Mouse (Mus musculus): ENCODE measurements around the gene Arhgdia. TPM values are rescaled to one million over a fixed set of nuclear protein-coding genes. Genes with fewer than 3 reads are reported as not detected.
A peak's percentile ranks its signal among the peaks of the same experiment; 100 is the strongest.

Gene Arhgdia
- polyA plus RNA-seq, 1 experiment from 2014 or later = 439 TPM

DNA sequence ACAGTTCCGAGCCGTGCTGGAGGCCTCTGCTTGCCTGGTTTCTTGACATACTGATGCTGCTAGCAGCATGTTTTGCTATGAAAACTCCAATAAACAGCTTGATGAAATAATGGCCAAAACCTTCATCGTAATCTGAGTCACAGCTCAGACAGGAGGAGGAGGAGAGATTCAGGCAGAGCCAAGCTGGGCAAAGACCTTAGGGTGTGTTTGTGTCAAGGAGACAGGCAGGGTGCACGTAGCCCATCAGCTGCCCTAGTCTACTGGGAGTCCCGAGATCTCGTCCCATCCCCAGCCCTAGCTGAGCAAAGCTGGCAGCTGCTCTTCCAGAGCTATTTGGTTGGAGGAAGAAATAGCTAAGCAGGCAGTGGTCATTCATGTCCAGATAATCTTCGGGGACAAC, 24.2 kb upstream of the Arhgdia start:
- Histone ChIP-seq H3K4me2 (ENCODE audit: low read length) (no peak overlapping the region), H3K4me3 (ENCODE audit: low read depth, low read length) (no peak overlapping the region), H3K4me1 (ENCODE audit: control insufficient read depth, insufficient read depth, low read length) (peaks cover 6% of the 10 kb centered on the region; the same call in 1 of the 2 replicates), H3K27ac (ENCODE audit: low read length) (no peak overlapping the region), H3K9ac (ENCODE audit: low read depth, low read length) (no peak overlapping the region), H3K9me3 (replicated peaks; ENCODE audit: control insufficient read depth, low read length, poor library complexity, severe bottlenecking) (no peaks in the 10 kb centered on the region), H3K36me3 (ENCODE audit: control insufficient read depth, insufficient read depth, low read length) (peaks cover 17% of the 10 kb centered on the region), H3K27me3 (ENCODE audit: control insufficient read depth, insufficient read depth, low read depth, low read length) (no peaks in the 10 kb centered on the region; the same call in 1 of the 2 replicates)
- ATAC-seq = no peak
- 88% methylated on average over 7 of the region's 7 CpGs for WGBS

DNA sequence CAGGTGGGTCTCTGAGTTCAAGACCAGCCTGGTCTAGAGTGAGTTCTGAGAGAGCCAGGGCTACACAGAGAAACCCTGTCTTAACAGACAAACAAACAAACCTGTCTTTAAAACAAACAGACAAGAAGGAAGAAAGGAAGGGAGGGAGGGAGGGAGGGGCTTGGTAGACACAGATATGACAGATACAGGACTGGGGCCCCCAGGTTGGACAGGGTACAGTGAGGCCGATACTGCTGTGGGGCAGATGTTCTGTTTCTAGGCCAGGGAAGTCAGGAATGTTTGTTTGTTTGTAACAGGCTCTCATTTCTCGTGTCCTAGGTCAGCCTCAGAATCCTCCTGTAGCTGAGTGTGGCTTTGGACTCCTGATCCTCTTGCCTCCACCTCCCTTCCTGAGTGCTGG, 22.1 kb upstream of the Arhgdia start:
- H3K36me3 ChIP-seq (ENCODE audit: control insufficient read depth, insufficient read depth, low read length) = peaks cover 11% of the 10 kb centered on the region

DNA sequence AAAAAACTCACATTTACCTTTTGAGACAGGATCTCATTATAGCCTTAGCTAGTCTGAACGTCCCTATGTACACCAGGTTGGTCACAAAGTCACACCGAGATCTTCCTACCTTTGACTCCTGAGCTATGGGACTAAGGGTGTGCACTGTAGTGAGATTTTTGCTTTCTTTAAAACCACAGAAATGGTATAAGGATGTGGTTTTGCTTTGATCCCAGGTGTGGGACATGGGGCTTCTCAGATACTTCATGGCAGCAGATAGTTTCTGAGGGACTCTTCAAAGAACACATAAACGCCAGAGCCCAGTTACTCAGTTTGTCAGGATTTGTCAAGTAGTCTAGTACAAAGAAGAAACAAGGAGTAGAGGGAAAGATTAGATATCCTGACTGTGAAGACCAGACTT, 19.3 kb upstream of the Arhgdia start:
- Histone ChIP-seq H3K9me3 (replicated peaks; ENCODE audit: control insufficient read depth, low read length, poor library complexity, severe bottlenecking) (no peaks in the 10 kb centered on the region), H3K4me2 (ENCODE audit: low read length) (no peak overlapping the region), H3K27ac (ENCODE audit: low read length) (no peak overlapping the region), H3K36me3 (ENCODE audit: control insufficient read depth, insufficient read depth, low read length) (peaks cover 18% of the 10 kb centered on the region), H3K4me3 (ENCODE audit: low read depth, low read length) (no peak overlapping the region), H3K9ac (ENCODE audit: low read depth, low read length) (no peak overlapping the region), H3K4me1 (ENCODE audit: control insufficient read depth, insufficient read depth, low read length) (peaks cover 20% of the 10 kb centered on the region), H3K27me3 (ENCODE audit: control insufficient read depth, insufficient read depth, low read depth, low read length) (no peaks in the 10 kb centered on the region)
- ATAC-seq = no peak
- WGBS = 95% methylated on average over 3 of the region's 3 CpGs

More for the DNA sequence above, 22.1 kb upstream of the Arhgdia start:
- Histone ChIP-seq H3K4me1 (ENCODE audit: control insufficient read depth, insufficient read depth, low read length) (peaks cover 10% of the 10 kb centered on the region), H3K9me3 (replicated peaks; ENCODE audit: control insufficient read depth, low read length, poor library complexity, severe bottlenecking) (no peaks in the 10 kb centered on the region), H3K4me2 (ENCODE audit: low read length) (no peak overlapping the region), H3K9ac (ENCODE audit: low read depth, low read length) (no peak overlapping the region), H3K27ac (ENCODE audit: low read length) (no peak overlapping the region), H3K4me3 (ENCODE audit: low read depth, low read length) (no peak overlapping the region), H3K27me3 (ENCODE audit: control insufficient read depth, insufficient read depth, low read depth, low read length) (no peaks in the 10 kb centered on the region)
- ATAC-seq = no peak
- WGBS = 85% methylated on average over 2 of the region's 2 CpGs

DNA sequence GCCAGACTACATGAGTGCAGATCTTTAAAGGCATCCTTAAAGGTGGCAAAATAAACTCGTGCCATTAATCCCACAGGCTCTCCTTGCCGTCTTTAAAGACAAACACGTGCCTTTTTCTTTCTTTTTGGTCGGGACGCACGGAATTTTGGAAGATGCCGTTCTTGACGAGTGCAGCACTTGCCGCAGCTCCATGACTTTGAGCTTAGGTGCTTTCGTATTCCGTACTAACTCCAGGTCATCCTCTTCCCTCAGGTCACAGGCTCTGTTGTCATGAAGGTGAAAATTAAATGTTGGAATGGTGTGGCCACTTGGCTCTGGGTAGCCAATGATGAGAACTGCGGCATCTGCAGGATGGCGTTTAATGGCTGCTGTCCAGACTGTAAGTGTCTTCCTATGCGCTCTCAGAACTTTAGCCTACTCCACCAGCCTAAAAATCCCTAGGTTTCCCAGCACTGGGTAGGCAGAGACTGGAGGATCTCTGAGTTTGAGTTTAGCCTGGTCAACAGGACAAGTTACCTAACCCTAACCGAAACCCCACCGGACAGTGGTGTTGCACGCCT, 17.6 kb upstream of the Arhgdia start:
- ATAC-seq = no peak
- Histone ChIP-seq H3K4me2 (ENCODE audit: low read length) (peak overlapping the region; percentile 90), H3K9me3 (replicated peaks; ENCODE audit: control insufficient read depth, low read length, poor library complexity, severe bottlenecking) (no peaks in the 10 kb centered on the region), H3K4me3 (ENCODE audit: low read depth, low read length) (peak overlapping the region; percentile 71), H3K36me3 (ENCODE audit: control insufficient read depth, insufficient read depth, low read length) (peaks cover 23% of the 10 kb centered on the region), H3K27ac (ENCODE audit: low read length) (peak overlapping the region; percentile 88), H3K9ac (ENCODE audit: low read depth, low read length) (peak overlapping the region; percentile 97), H3K4me1 (ENCODE audit: control insufficient read depth, insufficient read depth, low read length) (peaks cover 20% of the 10 kb centered on the region), H3K27me3 (ENCODE audit: control insufficient read depth, insufficient read depth, low read depth, low read length) (no peaks in the 10 kb centered on the region)
- WGBS = 49% methylated on average over 17 of the region's 17 CpGs

DNA sequence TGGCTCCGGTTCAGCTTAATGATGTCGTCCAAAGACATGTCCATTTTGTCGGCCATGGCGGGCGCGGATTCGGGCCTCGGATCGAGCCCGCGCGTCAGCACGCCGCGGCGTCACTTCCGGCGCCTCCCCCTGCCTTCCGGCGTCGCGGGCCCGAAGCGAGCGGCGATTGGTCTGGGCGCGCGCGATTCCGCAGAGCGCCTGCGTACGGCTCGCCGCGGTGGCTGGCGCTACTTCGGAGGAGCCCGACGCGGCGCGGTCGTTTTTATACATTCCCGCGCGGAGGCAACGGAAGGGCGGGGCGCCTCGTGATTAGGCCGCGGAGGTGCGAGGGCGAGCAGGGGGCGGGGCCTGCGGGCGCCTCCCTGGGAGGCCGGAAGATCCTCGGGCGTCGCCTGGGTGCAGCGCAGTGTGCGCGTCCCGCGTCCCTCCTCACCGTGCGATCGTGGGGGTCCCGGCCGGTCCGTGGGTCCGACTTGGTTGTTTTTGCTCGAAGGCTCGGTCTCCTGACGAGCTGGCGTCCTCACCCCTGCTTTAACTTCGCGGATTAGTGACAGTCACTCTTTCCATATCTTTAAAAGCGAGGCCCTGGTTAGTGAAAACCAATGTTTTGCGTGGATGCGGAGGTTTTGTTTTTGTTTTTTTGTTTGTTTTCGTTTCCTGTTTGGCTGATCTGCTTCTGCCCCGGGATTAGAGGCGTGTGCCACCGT, 17.0 kb upstream of the Arhgdia start, which contains the start of the genes Alyref and Anapc11:
TSS of gene Alyref (minus strand) at position 83 of the 707 bp plus-strand sequence.
TSS of gene Anapc11 (plus strand) at position 139 of the 707 bp plus-strand sequence.
- H3K36me3 ChIP-seq (ENCODE audit: control insufficient read depth, insufficient read depth, low read length) = peaks cover 29% of the 10 kb centered on the region
- peak; percentile 97 for ATAC-seq

DNA sequence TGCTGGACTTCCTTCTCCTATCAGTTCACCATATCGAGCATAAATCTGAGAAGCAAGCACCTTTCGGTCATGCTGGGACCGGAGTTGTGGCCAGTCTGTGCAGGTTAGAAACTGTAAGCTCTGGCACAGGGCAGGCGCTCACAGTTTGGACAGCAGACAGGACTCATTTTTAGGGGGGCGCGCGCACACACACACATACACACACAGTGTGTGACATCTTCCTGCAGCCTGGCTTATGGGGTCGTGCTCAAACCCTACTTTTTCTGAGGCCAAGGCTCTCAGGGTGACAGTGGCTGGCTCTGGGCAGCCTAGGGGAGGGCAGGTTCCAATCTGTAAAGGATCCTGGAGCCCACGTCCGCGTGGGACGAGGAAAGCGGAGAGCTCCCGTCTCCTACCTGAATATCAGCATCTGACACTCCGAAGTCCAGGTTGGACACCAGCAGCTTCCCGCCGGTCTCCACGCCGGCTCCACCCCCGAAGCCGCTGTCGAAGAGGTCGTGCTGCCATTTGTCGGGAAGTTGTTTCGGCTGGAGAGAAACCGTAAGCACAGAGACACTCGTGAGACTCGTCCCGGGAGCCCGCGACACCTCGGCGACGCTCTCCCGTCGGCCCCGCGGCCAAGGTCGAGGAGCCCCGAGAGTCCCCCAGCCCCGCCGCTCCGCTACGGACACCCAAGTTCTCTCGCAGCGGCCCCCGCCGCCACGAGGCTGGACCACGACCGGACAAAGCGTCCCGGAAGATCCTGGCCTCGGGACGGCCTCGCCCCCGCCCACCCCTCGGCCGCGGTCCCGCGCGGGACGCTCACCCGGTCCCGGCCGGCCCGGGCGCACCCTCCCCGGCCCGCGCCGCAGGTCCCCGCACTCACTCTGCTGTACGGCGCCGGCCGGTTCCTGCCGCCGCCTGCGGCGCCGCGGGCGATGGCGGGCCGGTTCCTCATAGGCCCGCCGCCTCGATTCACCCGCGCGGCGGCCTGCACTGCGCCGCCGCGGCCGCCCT, 16.1 kb upstream of the Arhgdia start:
- 4% methylated on average over 91 of the region's 99 CpGs for WGBS
- H3K4me1 ChIP-seq (ENCODE audit: control insufficient read depth, insufficient read depth, low read length) = peaks cover 20% of the 10 kb centered on the region
- peak overlapping the region; percentile 88 for H3K27ac ChIP-seq (ENCODE audit: low read length)
- H3K9me3 ChIP-seq (replicated peaks; ENCODE audit: control insufficient read depth, low read length, poor library complexity, severe bottlenecking) = no peaks in the 10 kb centered on the region
- peak; percentile 69 for ATAC-seq
- peaks cover 28% of the 10 kb centered on the region for H3K36me3 ChIP-seq (ENCODE audit: control insufficient read depth, insufficient read depth, low read length)
- peak overlapping the region; percentile 92 for H3K4me2 ChIP-seq (ENCODE audit: low read length)
- peak overlapping the region; percentile 71 for H3K4me3 ChIP-seq (ENCODE audit: low read depth, low read length)
- peak overlapping the region; percentile 97 for H3K9ac ChIP-seq (ENCODE audit: low read depth, low read length)
- H3K27me3 ChIP-seq (ENCODE audit: control insufficient read depth, insufficient read depth, low read depth, low read length) = no peaks in the 10 kb centered on the region

More for the DNA sequence above, 17.0 kb upstream of the Arhgdia start, which contains the start of the genes Alyref and Anapc11:
- Histone ChIP-seq H3K27ac (ENCODE audit: low read length) (peak within 1 kb of the TSS; percentile 88), H3K27me3 (ENCODE audit: control insufficient read depth, insufficient read depth, low read depth, low read length) (no peaks in the 10 kb centered on the region), H3K4me1 (ENCODE audit: control insufficient read depth, insufficient read depth, low read length) (peaks cover 20% of the 10 kb centered on the region), H3K9me3 (replicated peaks; ENCODE audit: control insufficient read depth, low read length, poor library complexity, severe bottlenecking) (no peaks in the 10 kb centered on the region), H3K9ac (ENCODE audit: low read depth, low read length) (peak within 1 kb of the TSS; percentile 97), H3K4me2 (ENCODE audit: low read length) (peak within 1 kb of the TSS; percentile 92), H3K4me3 (ENCODE audit: low read depth, low read length) (peak within 1 kb of the TSS; percentile 71)
- WGBS = under 1% methylated on average over 88 of the region's 88 CpGs

DNA sequence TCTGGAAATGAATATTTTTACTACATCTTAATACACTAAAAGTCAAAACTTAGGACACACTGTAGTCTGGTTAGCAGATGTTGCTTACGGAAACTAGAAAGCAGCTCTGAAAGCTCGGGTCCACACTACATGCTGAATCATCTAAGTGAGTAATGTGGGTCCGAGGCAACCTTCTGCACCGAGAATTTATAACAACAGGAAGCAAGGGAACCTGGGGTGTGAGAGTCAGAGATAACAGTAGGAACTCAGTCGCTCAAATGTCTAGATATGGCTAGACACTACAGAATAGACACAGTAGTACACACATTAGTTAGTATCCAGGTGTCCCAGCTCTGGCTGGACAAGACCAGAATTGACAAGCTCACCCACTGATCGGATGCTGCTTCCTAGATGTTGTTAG, 7.1 kb upstream of the Arhgdia start:
- no peaks in the 10 kb centered on the region for H3K4me1 ChIP-seq (ENCODE audit: control insufficient read depth, insufficient read depth, low read length)
- no peak overlapping the region for H3K4me2 ChIP-seq (ENCODE audit: low read length)
- no peaks in the 10 kb centered on the region for H3K27me3 ChIP-seq (ENCODE audit: control insufficient read depth, insufficient read depth, low read depth, low read length)
- no peaks in the 10 kb centered on the region for H3K9me3 ChIP-seq (replicated peaks; ENCODE audit: control insufficient read depth, low read length, poor library complexity, severe bottlenecking)
- 95% methylated on average over 6 of the region's 6 CpGs for WGBS
- no peak for ATAC-seq
- H3K27ac ChIP-seq (ENCODE audit: low read length) = no peak overlapping the region
- H3K9ac ChIP-seq (ENCODE audit: low read depth, low read length) = no peak overlapping the region
- peaks cover 26% of the 10 kb centered on the region for H3K36me3 ChIP-seq (ENCODE audit: control insufficient read depth, insufficient read depth, low read length)
- H3K4me3 ChIP-seq (ENCODE audit: low read depth, low read length) = no peak overlapping the region

DNA sequence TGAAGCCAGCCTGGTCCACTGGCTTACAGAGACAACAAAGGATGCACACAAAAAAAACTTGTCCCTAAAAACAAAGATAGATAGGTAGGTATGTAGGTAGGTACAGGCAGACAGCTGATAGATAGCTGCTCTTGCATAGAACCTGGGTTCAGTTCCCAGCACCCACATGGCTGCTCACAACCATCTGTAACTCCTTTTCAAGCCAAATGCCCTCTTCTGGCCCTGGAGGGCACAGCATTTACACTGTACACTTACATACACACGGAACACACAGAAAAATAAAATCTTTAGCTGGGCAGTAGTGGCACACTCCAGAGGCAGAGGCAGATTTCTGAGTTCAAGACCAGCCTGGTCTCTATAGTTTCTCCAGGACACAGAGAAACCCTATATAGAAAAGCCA, 2.5 kb upstream of the Arhgdia start:
- H3K36me3 ChIP-seq (ENCODE audit: control insufficient read depth, insufficient read depth, low read length) = peaks cover 18% of the 10 kb centered on the region

More for the DNA sequence above, 2.5 kb upstream of the Arhgdia start:
- no peak overlapping the region for H3K4me2 ChIP-seq (ENCODE audit: low read length)
- H3K4me1 ChIP-seq (ENCODE audit: control insufficient read depth, insufficient read depth, low read length) = peaks cover 23% of the 10 kb centered on the region
- no peak overlapping the region for H3K9ac ChIP-seq (ENCODE audit: low read depth, low read length)
- no peak overlapping the region for H3K27ac ChIP-seq (ENCODE audit: low read length)
- no peaks in the 10 kb centered on the region for H3K27me3 ChIP-seq (ENCODE audit: control insufficient read depth, insufficient read depth, low read depth, low read length)
- no peaks in the 10 kb centered on the region for H3K9me3 ChIP-seq (replicated peaks; ENCODE audit: control insufficient read depth, low read length, poor library complexity, severe bottlenecking)
- 87% methylated on average over 1 of the region's 1 CpGs for WGBS
- no peak for ATAC-seq
- no peak overlapping the region for H3K4me3 ChIP-seq (ENCODE audit: low read depth, low read length)
